Mouse (Mus musculus) MEL (cell line): ENCODE measurements around the gene Poll.

Experiments
- BHLHE40 ChIP-seq: IDR thresholded peaks from 2 replicates; pipeline ENCODE4 v1.6.1; 2012; ENCODE audit warnings: low read depth, mild to moderate bottlenecking, inconsistent platforms, low read length, improper control_type of control experiment, borderline replicate concordance
- CHD1 ChIP-seq: IDR thresholded peaks from 2 replicates; pipeline ENCODE4 v1.6.1; 2012; ENCODE audit warnings: low read depth, mild to moderate bottlenecking, inconsistent platforms, low read length, improper control_type of control experiment
- CTCF ChIP-seq, 3 experiments: IDR thresholded peaks in 2 of 3; conservative IDR thresholded peaks in 1 of 3; 2 replicates each; pipeline ENCODE4 v1.5.1; 2011 to 2012; ENCODE audit warnings: low read length in 3 of 3, low read depth in 2 of 3, mild to moderate bottlenecking in 2 of 3, improper control_type of control experiment in 1 of 3, inconsistent platforms in 1 of 3, mixed read lengths in 1 of 3, moderate library complexity in 1 of 3; ENCODE audit not compliant: control insufficient read depth in 1 of 3, insufficient read depth in 1 of 3, poor library complexity in 1 of 3, severe bottlenecking in 1 of 3
- E2F4 ChIP-seq: IDR thresholded peaks from 2 replicates; pipeline ENCODE4 v1.6.1; 2011; ENCODE audit warnings: low read depth, low read length, improper control_type of control experiment, borderline replicate concordance
- GATA1 ChIP-seq: IDR thresholded peaks from 2 replicates; pipeline ENCODE4 v1.6.1; 2011; ENCODE audit warnings: low read depth, low read length, improper control_type of control experiment
- NRF1 ChIP-seq: IDR thresholded peaks from 2 replicates; pipeline ENCODE4 v1.6.1; 2014; ENCODE audit warnings: low read depth, mild to moderate bottlenecking, inconsistent platforms, low read length, improper control_type of control experiment, moderate library complexity; ENCODE audit not compliant: poor library complexity, insufficient read depth, severe bottlenecking
- POLR2A ChIP-seq, 2 experiments: IDR thresholded peaks; 2 replicates each; pipeline ENCODE4 v1.6.1; 2011 to 2012; ENCODE audit warnings: low read length in 2 of 2, mild to moderate bottlenecking in 2 of 2, control low read depth in 1 of 2, improper control_type of control experiment in 1 of 2, low read depth in 1 of 2, moderate library complexity in 1 of 2; ENCODE audit not compliant: control insufficient read depth in 1 of 2, insufficient read depth in 1 of 2, poor library complexity in 1 of 2
- SIN3A ChIP-seq: IDR thresholded peaks from 2 replicates; pipeline ENCODE4 v1.6.1; 2012; ENCODE audit warnings: low read length, improper control_type of control experiment, inconsistent platforms
- TAL1 ChIP-seq: IDR thresholded peaks from 2 replicates; pipeline ENCODE4 v1.6.1; 2012; ENCODE audit warnings: mild to moderate bottlenecking, inconsistent platforms, low read length, moderate library complexity, mixed read lengths
- UBTF ChIP-seq: IDR thresholded peaks from 2 replicates; pipeline ENCODE4 v1.6.1; 2012; ENCODE audit warnings: low read depth, mild to moderate bottlenecking, inconsistent platforms, low read length, improper control_type of control experiment, moderate library complexity, borderline replicate concordance; ENCODE audit not compliant: insufficient read depth
- USF1 ChIP-seq: IDR thresholded peaks from 2 replicates; pipeline ENCODE4 v1.6.1; 2014; ENCODE audit warnings: low read depth, mild to moderate bottlenecking, inconsistent platforms, low read length, improper control_type of control experiment, moderate library complexity
- USF2 ChIP-seq, 2 experiments: IDR thresholded peaks; 2 replicates each; pipeline ENCODE4 v1.6.1; 2011 to 2012; ENCODE audit warnings: improper control_type of control experiment in 2 of 2, low read length in 2 of 2, borderline replicate concordance in 1 of 2, inconsistent platforms in 1 of 2, low read depth in 1 of 2, mild to moderate bottlenecking in 1 of 2; ENCODE audit not compliant: insufficient read depth in 1 of 2
- ZNF384 ChIP-seq: IDR thresholded peaks from 2 replicates; pipeline ENCODE4 v1.6.1; 2012; ENCODE audit warnings: low read depth, mild to moderate bottlenecking, inconsistent platforms, low read length, improper control_type of control experiment

- TF ChIP-seq CTCF (IDR thresholded peaks at IDR 0.05 in 2 of 3, conservative IDR thresholded peaks at IDR 0.05 in 1 of 3; ENCODE audit: control insufficient read depth in 1 of 3, insufficient read depth in 1 of 3, low read depth in 2 of 3, low read length in 3 of 3, poor library complexity in 1 of 3, severe bottlenecking in 1 of 3) (no peak), CHD1 (no peak), UBTF (no peak), USF2 (IDR thresholded peaks at IDR 0.05; ENCODE audit: borderline replicate concordance in 1 of 2, insufficient read depth in 1 of 2, low read depth in 1 of 2, low read length in 2 of 2) (no peak), BHLHE40 (no peak), NRF1 (no peak), GATA1 (no peak), USF1 (no peak), POLR2A (IDR thresholded peaks at IDR 0.05; ENCODE audit: control insufficient read depth in 1 of 2, insufficient read depth in 1 of 2, low read depth in 1 of 2, low read length in 2 of 2, poor library complexity in 1 of 2) (no peak), E2F4 (no peak), TAL1 (no peak), SIN3A (no peak), ZNF384 (no peak)
Observed at GRCm38 (mm10) chr19:45567367-45567766, 7.0 kb upstream of the Poll start.
